Mouse (Mus musculus) hindbrain, postnatal 0 days (tissue): Measurements from ENCODE around the gene Adat3. TPM values are rescaled to one million over a fixed set of nuclear protein-coding genes. Genes with fewer than 3 reads are reported as not detected.
A peak's percentile ranks its signal among the peaks of the same experiment; 100 is the strongest.

Experiments used
- ATAC-seq: fragments of 200-750 bp; cut with Nextera tagmentation; 2 replicates; pipeline ENCODE4 v1.8.0; 2017; ENCODE audit warnings: mild to moderate bottlenecking, moderate TSS enrichment, moderate library complexity
- DNase-seq: peaks from one replicate; pipeline ENCODE4 v3.0.0-alpha.2; 2015; ENCODE audit warnings: low spot score
- H3K27ac ChIP-seq: fragments of 300-500 bp; sonication (generic); 2 replicates; pipeline ENCODE4 v1.5.1; 2014; ENCODE audit warnings: mild to moderate bottlenecking
- H3K27me3 ChIP-seq: fragments of 300-500 bp; sonication (generic); 2 replicates; pipeline ENCODE4 v1.6.1; 2014; ENCODE audit warnings: low read length, mixed read lengths; ENCODE audit not compliant: insufficient read depth
- H3K36me3 ChIP-seq: fragments of 300-500 bp; sonication (generic); 2 replicates; pipeline ENCODE4 v1.6.1; 2014; ENCODE audit warnings: low read length, mixed read lengths; ENCODE audit not compliant: insufficient read depth
- H3K4me1 ChIP-seq: fragments of 300-500 bp; sonication (generic); 2 replicates; pipeline ENCODE4 v1.6.1; 2014; ENCODE audit warnings: antibody characterized with exemption, low read length, mixed read lengths; ENCODE audit not compliant: insufficient read depth
- H3K4me2 ChIP-seq: fragments of 300-500 bp; sonication (generic); 2 replicates; pipeline ENCODE4 v1.6.1; 2014; ENCODE audit warnings: low read depth, mild to moderate bottlenecking, low read length, moderate library complexity, mixed read lengths
- H3K4me3 ChIP-seq: fragments of 300-500 bp; sonication (generic); 2 replicates; pipeline ENCODE4 v1.5.1; 2014; ENCODE audit warnings: low read length
- H3K9ac ChIP-seq: fragments of 300-500 bp; sonication (generic); replicated peaks from 2 replicates; pipeline ENCODE4 v1.6.1; 2014; ENCODE audit warnings: mild to moderate bottlenecking, low read length, moderate library complexity, mixed read lengths
- H3K9me3 ChIP-seq: fragments of 300-500 bp; sonication (generic); 2 replicates; pipeline ENCODE4 v1.6.1; 2016; ENCODE audit warnings: low read length, mixed read lengths
- CTCF ChIP-seq: IDR thresholded peaks from 2 replicates; pipeline ENCODE4 v1.5.1; 2016; ENCODE audit warnings: antibody characterized with exemption, control low read depth, low read depth
- WGBS: fragments of 180-500 bp; shearing (Covaris S2); extraction: QIAGEN DNeasy Blood & Tissue Kit; methylation state at CpG from one replicate; pipeline ENCODE4 v1.1.7; 2014; 5-methylcytosine and 5-hydroxymethylcytosine counted together
- polyA plus RNA-seq: library from polyadenylated mRNA; unstranded; fragments of >200 nt; fragmentation: Nextera tagmentation; extraction: Ambion mirVana; gene quantifications from 2 replicates; pipeline ENCODE4 v1.2.1, GENCODE M21; 2015
- total RNA-seq: library from RNA; depleted of rRNA; stranded (reverse); fragments of >200 nt; gene quantifications from 2 replicates; pipeline ENCODE4 v1.2.3, GENCODE M21; 2014

The Adat3 gene
- total and polyA plus RNA-seq, 2 experiments from 2014 or later, result 3.6 to 7.3 TPM

GRCm38 (mm10) chr10:80610116-80610785, 7.6 kb downstream of the Adat3 start:
- 85% methylated on average over 9 of the region's 9 CpGs for WGBS
- Histone ChIP-seq H3K27me3 (no peaks in the 10 kb centered on the region), H3K27ac (no peak overlapping the region), H3K9ac (no peak overlapping the region), H3K9me3 (no peaks in the 10 kb centered on the region), H3K4me2 (no peak overlapping the region), H3K4me3 (no peak overlapping the region), H3K36me3 (peaks cover 41% of the 10 kb centered on the region), H3K4me1 (no peaks in the 10 kb centered on the region)
- no peak for TF ChIP-seq CTCF
- DNase-seq (no peak), ATAC-seq (no peak)

GRCm38 (mm10) chr10:80611024-80611423, 8.3 kb downstream of the Adat3 start:
- DNase-seq (peak; percentile 51), ATAC-seq (no peak)
- no peak overlapping the region for H3K9ac ChIP-seq
- H3K4me1 ChIP-seq, result no peaks in the 10 kb centered on the region
- no peak overlapping the region for H3K4me2 ChIP-seq
- H3K36me3 ChIP-seq, result peaks cover 47% of the 10 kb centered on the region
- H3K27me3 ChIP-seq, result no peaks in the 10 kb centered on the region
- 81% methylated on average over 4 of the region's 4 CpGs for WGBS
- peak; percentile 81 for TF ChIP-seq CTCF
- H3K27ac ChIP-seq, result no peak overlapping the region
- H3K9me3 ChIP-seq, result no peaks in the 10 kb centered on the region
- no peak overlapping the region for H3K4me3 ChIP-seq

GRCm38 (mm10) chr10:80611905-80612304, 9.2 kb downstream of the Adat3 start:
- no peak for ATAC-seq
- H3K9ac ChIP-seq, result no peak overlapping the region
- no peak overlapping the region for H3K27ac ChIP-seq
- no peaks in the 10 kb centered on the region for H3K27me3 ChIP-seq
- DNase-seq, result no peak
- 95% methylated on average over 3 of the region's 3 CpGs for WGBS
- H3K4me1 ChIP-seq, result no peaks in the 10 kb centered on the region
- TF ChIP-seq CTCF, result no peak
- H3K9me3 ChIP-seq, result no peaks in the 10 kb centered on the region
- no peak overlapping the region for H3K4me2 ChIP-seq
- H3K36me3 ChIP-seq, result peaks cover 40% of the 10 kb centered on the region
- H3K4me3 ChIP-seq, result no peak overlapping the region

- H3K36me3 ChIP-seq, result peaks cover 21% of the 10 kb centered on the region; the same call in 1 of the 2 replicates
- no peak overlapping the region for H3K4me3 ChIP-seq
- no peak overlapping the region for H3K27ac ChIP-seq
- DNase-seq, result no peak
- ATAC-seq, result no peak
- no peak for TF ChIP-seq CTCF
- H3K4me2 ChIP-seq, result no peak overlapping the region
- H3K9ac ChIP-seq, result no peak overlapping the region
- no peaks in the 10 kb centered on the region for H3K27me3 ChIP-seq
- 91% methylated on average over 3 of the region's 3 CpGs for WGBS
- H3K4me1 ChIP-seq, result no peaks in the 10 kb centered on the region
- no peaks in the 10 kb centered on the region for H3K9me3 ChIP-seq
Observed at GRCm38 (mm10) chr10:80613821-80614220, 11.1 kb downstream of the Adat3 start.

- TF ChIP-seq CTCF, result no peak
- DNase-seq (no peak), ATAC-seq (no peak)
- Histone ChIP-seq H3K27me3 (no peaks in the 10 kb centered on the region), H3K4me1 (no peaks in the 10 kb centered on the region), H3K27ac (no peak overlapping the region), H3K9me3 (no peaks in the 10 kb centered on the region), H3K4me3 (no peak overlapping the region), H3K9ac (no peak overlapping the region), H3K36me3 (peaks cover 17% of the 10 kb centered on the region; the same call in 1 of the 2 replicates), H3K4me2 (no peak overlapping the region)
- 90% methylated on average over 6 of the region's 6 CpGs for WGBS
Observed at GRCm38 (mm10) chr10:80614351-80614750, 11.7 kb downstream of the Adat3 start.

GRCm38 (mm10) chr10:80618181-80618580, 15.5 kb downstream of the Adat3 start:
- Histone ChIP-seq H3K27ac (no peak overlapping the region), H3K36me3 (peaks cover 12% of the 10 kb centered on the region; the same call in 1 of the 2 replicates), H3K9ac (no peak overlapping the region), H3K4me1 (peaks cover 5% of the 10 kb centered on the region), H3K9me3 (no peaks in the 10 kb centered on the region), H3K27me3 (no peaks in the 10 kb centered on the region), H3K4me3 (no peak overlapping the region), H3K4me2 (no peak overlapping the region)
- DNase-seq (no peak), ATAC-seq (no peak)
- no peak for TF ChIP-seq CTCF
- 69% methylated on average over 9 of the region's 9 CpGs for WGBS
